Mouse (Mus musculus) lung, postnatal 0 days (tissue): ENCODE measurements around the gene Tnfaip6.

Experiments used
- CTCF ChIP-seq: IDR thresholded peaks from 2 replicates; pipeline ENCODE4 v1.5.1; 2016; ENCODE audit warnings: antibody characterized with exemption, mild to moderate bottlenecking
- EP300 ChIP-seq: IDR thresholded peaks from 2 replicates; pipeline ENCODE4 v1.6.1; 2016; ENCODE audit warnings: antibody characterized with exemption, mild to moderate bottlenecking, control low read depth

DNA sequence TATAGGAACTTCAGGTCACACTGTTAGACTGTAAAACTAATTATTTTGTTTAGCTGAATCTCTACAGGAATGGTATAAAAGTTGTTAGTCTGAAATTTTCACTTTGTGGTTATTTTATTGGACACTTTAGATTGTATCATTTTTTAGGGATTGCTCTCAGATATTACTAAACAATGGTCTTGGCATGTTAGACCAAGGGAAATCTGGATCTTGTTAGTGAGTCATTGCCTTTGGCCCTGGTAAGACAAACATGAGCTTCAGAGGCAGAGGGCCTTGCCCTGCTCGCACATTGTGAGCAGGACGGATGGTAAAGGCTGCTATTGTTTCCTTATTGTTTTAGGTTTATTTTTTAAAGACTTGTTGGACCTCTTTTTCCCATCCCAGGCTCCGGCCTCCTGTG, 31.4 kb upstream of the Tnfaip6 start:
- TF ChIP-seq CTCF (no peak), EP300 (no peak)
